Mouse (Mus musculus): ENCODE data around the gene Gapdh. TPM values are rescaled to one million over a fixed set of nuclear protein-coding genes. Genes with fewer than 3 reads are reported as not detected.
A peak's percentile ranks its signal among the peaks of the same experiment; 100 is the strongest.

The Gapdh gene
- total and polyA plus RNA-seq, 2 experiments from 2014 or later = 4,065 to 6,647 TPM

GRCm38 (mm10) chr6:125210436-125210835, 44.2 kb upstream of the Gapdh start:
- H3K4me2 ChIP-seq (ENCODE audit: low read depth, low read length) = no peak overlapping the region
- no peak overlapping the region for H3K27ac ChIP-seq (ENCODE audit: low read depth)
- ATAC-seq (ENCODE audit: insufficient read depth, low read depth) = no peak
- H3K36me3 ChIP-seq (replicated peaks; ENCODE audit: control insufficient read depth, insufficient read depth, low read length) = no peaks in the 10 kb centered on the region
- H3K9me3 ChIP-seq (replicated peaks; ENCODE audit: control insufficient read depth, low read length) = no peaks in the 10 kb centered on the region
- no peaks in the 10 kb centered on the region for H3K4me1 ChIP-seq (ENCODE audit: control insufficient read depth, insufficient read depth)
- no peaks in the 10 kb centered on the region for H3K27me3 ChIP-seq (ENCODE audit: control insufficient read depth, insufficient read depth, low read length)
- 78% methylated on average over 1 of the region's 1 CpGs for WGBS
- TF ChIP-seq EP300 (IDR thresholded peaks at IDR 0.05; ENCODE audit: low read depth) (no peak), CTCF (IDR thresholded peaks at IDR 0.05; ENCODE audit: low read depth) (no peak; the same call in 1 of the 2 replicates)
- no peak for DNase-seq (ENCODE audit: low spot score)
- H3K4me3 ChIP-seq (ENCODE audit: low read depth, low read length) = no peak overlapping the region
- no peak overlapping the region for H3K9ac ChIP-seq (replicated peaks; ENCODE audit: low read depth, low read length)

- 86% methylated on average over 5 of the region's 5 CpGs for WGBS
- Histone ChIP-seq H3K27ac (ENCODE audit: low read depth) (no peak overlapping the region), H3K27me3 (ENCODE audit: control insufficient read depth, insufficient read depth, low read length) (no peaks in the 10 kb centered on the region), H3K4me3 (ENCODE audit: low read depth, low read length) (no peak overlapping the region), H3K36me3 (replicated peaks; ENCODE audit: control insufficient read depth, insufficient read depth, low read length) (peaks cover 25% of the 10 kb centered on the region), H3K4me2 (ENCODE audit: low read depth, low read length) (no peak overlapping the region), H3K4me1 (ENCODE audit: control insufficient read depth, insufficient read depth) (peaks cover 10% of the 10 kb centered on the region; the same call in 1 of the 2 replicates), H3K9ac (replicated peaks; ENCODE audit: low read depth, low read length) (no peak overlapping the region), H3K9me3 (replicated peaks; ENCODE audit: control insufficient read depth, low read length) (no peaks in the 10 kb centered on the region)
- ATAC-seq (ENCODE audit: insufficient read depth, low read depth) (no peak), DNase-seq (ENCODE audit: low spot score) (no peak)
- TF ChIP-seq CTCF (IDR thresholded peaks at IDR 0.05; ENCODE audit: low read depth) = no peak
- no peak for TF ChIP-seq EP300 (IDR thresholded peaks at IDR 0.05; ENCODE audit: low read depth)
Measured at GRCm38 (mm10) chr6:125197166-125197565, 30.9 kb upstream of the Gapdh start.

GRCm38 (mm10) chr6:125196301-125196700, 30.0 kb upstream of the Gapdh start:
- no peak for ATAC-seq (ENCODE audit: insufficient read depth, low read depth)

GRCm38 (mm10) chr6:125195541-125196075, 29.3 kb upstream of the Gapdh start:
- WGBS = 30% methylated on average over 1 of the region's 1 CpGs
- H3K4me3 ChIP-seq (ENCODE audit: low read depth, low read length) = no peak overlapping the region
- H3K36me3 ChIP-seq (replicated peaks; ENCODE audit: control insufficient read depth, insufficient read depth, low read length) = peaks cover 25% of the 10 kb centered on the region
- no peak overlapping the region for H3K4me2 ChIP-seq (ENCODE audit: low read depth, low read length)
- ATAC-seq (ENCODE audit: insufficient read depth, low read depth) = no peak
- no peaks in the 10 kb centered on the region for H3K27me3 ChIP-seq (ENCODE audit: control insufficient read depth, insufficient read depth, low read length)
- TF ChIP-seq CTCF (IDR thresholded peaks at IDR 0.05; ENCODE audit: low read depth) = no peak
- no peak for TF ChIP-seq EP300 (IDR thresholded peaks at IDR 0.05; ENCODE audit: low read depth)
- no peak overlapping the region for H3K27ac ChIP-seq (ENCODE audit: low read depth)
- no peak for DNase-seq (ENCODE audit: low spot score)
- no peaks in the 10 kb centered on the region for H3K9me3 ChIP-seq (replicated peaks; ENCODE audit: control insufficient read depth, low read length)
- H3K4me1 ChIP-seq (ENCODE audit: control insufficient read depth, insufficient read depth) = peaks cover 13% of the 10 kb centered on the region; the same call in 1 of the 2 replicates
- no peak overlapping the region for H3K9ac ChIP-seq (replicated peaks; ENCODE audit: low read depth, low read length)

More at GRCm38 (mm10) chr6:125196301-125196700, 30.0 kb upstream of the Gapdh start:
- Histone ChIP-seq H3K27me3 (ENCODE audit: control insufficient read depth, insufficient read depth, low read length) (no peaks in the 10 kb centered on the region), H3K9ac (replicated peaks; ENCODE audit: low read depth, low read length) (no peak overlapping the region), H3K27ac (ENCODE audit: low read depth) (no peak overlapping the region), H3K4me3 (ENCODE audit: low read depth, low read length) (no peak overlapping the region), H3K36me3 (replicated peaks; ENCODE audit: control insufficient read depth, insufficient read depth, low read length) (peaks cover 25% of the 10 kb centered on the region), H3K9me3 (replicated peaks; ENCODE audit: control insufficient read depth, low read length) (no peaks in the 10 kb centered on the region), H3K4me1 (ENCODE audit: control insufficient read depth, insufficient read depth) (peaks cover 10% of the 10 kb centered on the region; the same call in 1 of the 2 replicates), H3K4me2 (ENCODE audit: low read depth, low read length) (no peak overlapping the region)
- TF ChIP-seq EP300 (IDR thresholded peaks at IDR 0.05; ENCODE audit: low read depth) (no peak), CTCF (IDR thresholded peaks at IDR 0.05; ENCODE audit: low read depth) (no peak)
- 70% methylated on average over 3 of the region's 3 CpGs for WGBS
- DNase-seq (ENCODE audit: low spot score) = no peak

- TF ChIP-seq CTCF (IDR thresholded peaks at IDR 0.05; ENCODE audit: low read depth) = no peak
- no peak for TF ChIP-seq EP300 (IDR thresholded peaks at IDR 0.05; ENCODE audit: low read depth)
- Histone ChIP-seq H3K27ac (ENCODE audit: low read depth) (0 out of 2 replicates have a peak overlapping the region, but pooled peaks have one; percentile 15), H3K27me3 (ENCODE audit: control insufficient read depth, insufficient read depth, low read length) (no peaks in the 10 kb centered on the region), H3K4me1 (ENCODE audit: control insufficient read depth, insufficient read depth) (peaks cover 13% of the 10 kb centered on the region; the same call in 1 of the 2 replicates), H3K9ac (replicated peaks; ENCODE audit: low read depth, low read length) (no peak overlapping the region), H3K9me3 (replicated peaks; ENCODE audit: control insufficient read depth, low read length) (no peaks in the 10 kb centered on the region), H3K4me2 (ENCODE audit: low read depth, low read length) (no peak overlapping the region), H3K4me3 (ENCODE audit: low read depth, low read length) (no peak overlapping the region), H3K36me3 (replicated peaks; ENCODE audit: control insufficient read depth, insufficient read depth, low read length) (peaks cover 37% of the 10 kb centered on the region)
- ATAC-seq (ENCODE audit: insufficient read depth, low read depth) (no peak), DNase-seq (ENCODE audit: low spot score) (no peak)
- WGBS = 49% methylated on average over 6 of the region's 7 CpGs
Measured at GRCm38 (mm10) chr6:125193390-125193789, 27.1 kb upstream of the Gapdh start.

GRCm38 (mm10) chr6:125192841-125193240, 26.6 kb upstream of the Gapdh start:
- Histone ChIP-seq H3K4me2 (ENCODE audit: low read depth, low read length) (peak overlapping the region; percentile 70), H3K27me3 (ENCODE audit: control insufficient read depth, insufficient read depth, low read length) (no peaks in the 10 kb centered on the region), H3K9me3 (replicated peaks; ENCODE audit: control insufficient read depth, low read length) (no peaks in the 10 kb centered on the region), H3K36me3 (replicated peaks; ENCODE audit: control insufficient read depth, insufficient read depth, low read length) (peaks cover 41% of the 10 kb centered on the region), H3K27ac (ENCODE audit: low read depth) (peak overlapping the region; percentile 95), H3K9ac (replicated peaks; ENCODE audit: low read depth, low read length) (peak overlapping the region; percentile 69), H3K4me3 (ENCODE audit: low read depth, low read length) (peak overlapping the region; percentile 91), H3K4me1 (ENCODE audit: control insufficient read depth, insufficient read depth) (peaks cover 13% of the 10 kb centered on the region; the same call in 1 of the 2 replicates)
- ATAC-seq (ENCODE audit: insufficient read depth, low read depth) (no peak), DNase-seq (ENCODE audit: low spot score) (no peak)
- 22% methylated on average over 5 of the region's 5 CpGs for WGBS
- no peak for TF ChIP-seq CTCF (IDR thresholded peaks at IDR 0.05; ENCODE audit: low read depth)
- no peak for TF ChIP-seq EP300 (IDR thresholded peaks at IDR 0.05; ENCODE audit: low read depth)
